Mouse (Mus musculus) right cerebral cortex, postnatal 10 days (tissue): ENCODE results near the gene Dusp23.

Source experiments
- DNase-seq, 2 experiments: peaks; one replicate each; pipeline ENCODE4 v3.0.0; 2021; ENCODE audit warnings: low spot score in 2 of 2

Gene Dusp23

DNA sequence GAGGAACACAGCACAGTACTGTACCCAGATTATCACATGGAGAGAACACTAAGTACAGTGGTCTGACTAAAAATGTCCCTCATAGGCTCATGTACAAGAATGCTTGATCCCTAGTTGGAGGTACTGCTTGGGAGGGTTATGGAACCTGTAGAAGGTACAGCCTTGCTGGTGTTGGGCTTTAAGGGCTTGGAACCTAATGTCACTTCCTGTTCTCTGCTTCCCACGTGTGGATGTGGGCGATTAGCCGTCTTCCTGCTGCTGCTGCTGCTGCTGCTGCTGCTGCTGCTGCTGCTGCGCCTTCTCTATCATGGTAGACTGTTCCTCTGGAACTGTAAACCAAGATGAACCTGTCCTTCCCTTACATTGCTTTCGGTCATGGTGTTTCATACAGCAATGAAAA is 9.2 kb downstream of the Dusp23 start:
- DNase-seq: no peak

- DNase-seq: peak; percentile 38 to 62
Observed at GRCm38 (mm10) chr1:172619235-172619634, 13.5 kb downstream of the Dusp23 start.

DNA sequence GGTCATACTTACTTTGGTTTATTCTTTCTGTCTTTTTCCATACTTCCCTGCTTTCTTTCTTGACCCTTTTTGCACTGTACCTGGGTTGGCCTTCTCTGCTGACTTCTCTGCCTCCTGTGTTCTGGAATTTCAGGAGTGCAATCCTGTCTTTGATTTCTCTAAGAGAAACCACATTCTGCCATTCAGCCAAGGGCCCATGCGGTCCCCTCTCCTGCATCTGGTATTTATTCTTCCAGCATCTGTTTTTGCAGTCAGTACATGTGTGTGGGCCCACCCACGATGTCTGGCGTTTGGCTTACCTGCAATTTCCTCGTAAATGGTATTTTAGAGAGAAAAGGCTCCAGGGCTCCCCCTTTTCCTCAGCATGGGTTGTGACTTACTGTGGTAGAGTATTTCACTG is 14.6 kb downstream of the Dusp23 start:
- DNase-seq: no peak

DNA sequence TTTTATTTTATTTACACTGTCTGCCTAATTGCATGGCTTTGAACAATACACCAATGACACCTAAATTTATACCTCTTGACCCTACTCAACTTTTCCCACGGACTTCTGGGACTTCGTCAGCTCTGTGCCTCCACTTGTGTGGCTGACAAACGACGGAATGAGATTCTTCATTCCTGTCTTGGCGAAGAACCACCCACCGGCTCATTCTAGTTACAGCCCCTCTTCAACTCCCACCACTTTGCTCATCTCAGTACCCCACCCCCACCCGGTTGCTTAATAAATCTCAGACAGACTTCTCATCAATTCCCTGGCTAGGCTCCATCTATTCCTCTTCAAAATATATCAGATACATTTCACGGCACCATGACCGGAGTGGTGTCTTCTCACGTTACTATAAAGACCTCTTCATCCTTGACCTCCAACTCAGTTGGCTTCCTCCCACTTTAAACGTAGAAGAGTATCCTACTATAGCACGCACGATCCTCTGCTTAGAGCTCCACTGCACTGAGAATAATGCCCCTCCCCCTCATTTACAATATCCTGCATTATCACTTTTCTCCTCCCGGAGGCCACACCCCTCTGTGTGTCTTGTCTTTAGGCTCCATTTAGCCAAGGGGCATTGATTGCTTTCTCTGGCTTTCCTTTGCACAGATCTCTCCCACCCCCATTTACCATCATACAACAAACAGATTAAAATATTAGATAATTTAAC is 15.2 kb downstream of the Dusp23 start:
- DNase-seq: no peak

DNA sequence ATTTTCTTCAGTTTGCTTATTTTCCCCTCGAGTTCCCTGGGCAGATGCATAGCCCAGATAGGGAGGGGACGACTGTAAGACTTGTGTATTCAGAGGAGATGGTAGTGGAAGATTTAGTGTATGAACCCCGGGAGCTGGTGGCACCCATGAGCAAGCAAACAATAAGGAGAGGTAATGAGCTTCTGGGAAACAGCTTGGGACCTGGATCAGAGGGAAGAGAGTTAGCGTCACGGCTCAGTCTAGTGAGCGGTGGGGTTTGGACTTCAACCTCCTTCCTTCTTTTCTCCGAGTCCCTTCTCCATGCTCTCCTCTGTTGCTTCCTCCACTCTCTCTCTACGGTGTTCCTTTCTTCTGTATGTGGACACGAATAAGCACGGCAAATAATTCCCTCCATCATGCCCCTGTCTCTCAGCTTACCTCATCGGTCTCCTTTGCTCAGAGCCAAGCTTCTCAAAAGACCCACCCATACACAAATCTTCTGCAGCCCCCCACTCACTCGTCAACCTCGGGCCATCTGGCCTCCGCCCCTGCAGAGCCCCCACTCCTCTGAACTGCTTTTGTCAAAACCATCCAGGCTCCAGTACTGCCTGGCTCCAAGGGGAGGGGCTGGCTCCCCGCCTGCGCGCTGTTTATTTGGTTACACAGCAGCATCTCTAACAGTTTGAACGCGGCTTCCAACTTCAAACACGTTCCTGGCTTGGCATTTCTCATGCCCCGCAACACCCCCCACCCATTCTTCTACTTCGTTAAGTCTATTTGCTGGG is 16.0 kb downstream of the Dusp23 start:
- DNase-seq: peak; percentile 68 to 71

DNA sequence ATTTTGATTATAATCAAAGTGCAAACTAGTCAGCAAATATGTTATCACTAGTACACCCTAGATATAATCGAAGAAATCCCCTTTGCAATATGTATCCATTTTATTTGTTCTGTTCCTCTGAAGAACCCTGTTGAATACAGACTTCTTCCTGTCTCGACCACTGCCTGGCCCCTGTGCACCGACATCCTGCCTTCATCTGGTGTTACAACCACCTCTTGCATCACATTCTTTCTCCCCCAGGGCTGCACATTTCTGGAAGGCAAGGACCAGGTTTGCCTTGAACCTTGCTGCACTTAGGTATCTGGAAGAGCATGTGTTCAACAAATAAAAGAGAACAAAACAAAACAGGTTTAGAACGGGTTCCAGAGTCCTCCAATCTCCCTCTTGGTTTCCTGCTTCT is 17.4 kb downstream of the Dusp23 start:
- DNase-seq: no peak

DNA sequence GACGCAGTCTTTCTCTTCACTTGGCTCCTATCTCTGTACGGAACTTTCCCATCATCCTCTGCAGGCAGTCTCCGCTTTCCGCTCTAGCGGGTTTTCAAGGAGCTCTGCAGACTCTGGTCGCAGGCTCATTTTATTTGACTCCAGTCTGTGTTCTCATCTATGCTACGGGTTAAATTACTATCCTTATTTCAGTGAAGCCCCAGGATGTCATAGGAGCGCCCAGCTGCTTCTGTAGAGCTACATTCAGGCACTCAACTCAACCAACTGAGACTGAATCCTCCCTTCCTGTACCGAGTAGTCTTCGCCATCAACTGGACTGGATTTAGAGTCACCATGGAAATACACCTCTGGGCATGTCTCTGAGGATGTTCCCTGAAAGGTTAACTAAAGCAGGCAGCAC is 18.1 kb downstream of the Dusp23 start:
- no peak for DNase-seq

- no peak for DNase-seq
Observed at GRCm38 (mm10) chr1:172612745-172613144, 20.0 kb downstream of the Dusp23 start.

GRCm38 (mm10) chr1:172611304-172611703 is 21.5 kb downstream of the Dusp23 start:
- DNase-seq: no peak

GRCm38 (mm10) chr1:172602326-172602725 is 30.4 kb downstream of the Dusp23 start, which contains the start of gene Fcrl6:
Fcrl6 (minus strand) TSS chr1:172602551.
- DNase-seq: no peak

- DNase-seq: peak; percentile 54 to 62
Observed at GRCm38 (mm10) chr1:172594495-172594894, 38.3 kb downstream of the Dusp23 start.

DNA sequence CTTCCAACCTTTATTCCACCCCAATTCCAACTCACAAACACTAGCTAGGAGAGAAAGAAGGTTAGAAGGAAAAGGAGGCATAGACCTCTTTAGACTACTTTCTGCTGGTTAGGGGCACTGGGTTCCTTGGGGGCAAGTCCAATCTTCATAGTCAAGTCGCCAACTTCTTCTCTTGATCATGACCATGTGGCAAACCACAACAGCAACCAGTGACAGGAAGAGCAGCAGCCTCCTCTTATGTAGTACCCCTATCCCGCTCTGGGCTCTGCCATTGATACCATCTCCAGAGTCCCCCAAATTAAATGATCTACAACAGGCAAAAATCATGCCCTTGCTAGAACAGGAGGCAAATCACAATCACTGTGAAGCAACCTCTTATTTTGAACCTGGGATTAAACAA is 38.8 kb downstream of the Dusp23 start:
- DNase-seq: no peak

GRCm38 (mm10) chr1:172593321-172593720 is 39.4 kb downstream of the Dusp23 start:
- DNase-seq: no peak

DNA sequence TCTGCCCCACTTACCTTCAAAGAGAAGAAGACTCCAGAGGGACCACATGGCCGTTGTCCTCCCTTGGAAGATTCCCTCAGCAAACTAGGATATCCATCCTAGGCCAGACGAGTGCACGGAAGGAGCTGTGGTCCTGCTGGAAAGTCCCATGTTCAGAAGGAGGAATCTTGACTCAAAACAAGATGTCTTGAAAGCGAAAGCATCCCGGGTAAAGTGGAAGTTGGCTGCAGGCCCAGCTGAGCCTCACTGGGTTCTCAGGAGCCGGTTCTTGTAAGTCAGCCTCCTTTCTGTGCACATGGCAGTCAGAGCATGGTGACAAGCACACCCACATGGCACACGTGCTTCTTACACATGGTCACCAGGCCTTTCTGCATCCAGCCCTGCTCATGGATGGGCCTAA is 42.4 kb downstream of the Dusp23 start, which contains the start of gene Slamf8:
Gene Slamf8 (minus strand): TSS at position 184 of the 400 bp plus-strand sequence.
- DNase-seq: peak; percentile 36 to 51

DNA sequence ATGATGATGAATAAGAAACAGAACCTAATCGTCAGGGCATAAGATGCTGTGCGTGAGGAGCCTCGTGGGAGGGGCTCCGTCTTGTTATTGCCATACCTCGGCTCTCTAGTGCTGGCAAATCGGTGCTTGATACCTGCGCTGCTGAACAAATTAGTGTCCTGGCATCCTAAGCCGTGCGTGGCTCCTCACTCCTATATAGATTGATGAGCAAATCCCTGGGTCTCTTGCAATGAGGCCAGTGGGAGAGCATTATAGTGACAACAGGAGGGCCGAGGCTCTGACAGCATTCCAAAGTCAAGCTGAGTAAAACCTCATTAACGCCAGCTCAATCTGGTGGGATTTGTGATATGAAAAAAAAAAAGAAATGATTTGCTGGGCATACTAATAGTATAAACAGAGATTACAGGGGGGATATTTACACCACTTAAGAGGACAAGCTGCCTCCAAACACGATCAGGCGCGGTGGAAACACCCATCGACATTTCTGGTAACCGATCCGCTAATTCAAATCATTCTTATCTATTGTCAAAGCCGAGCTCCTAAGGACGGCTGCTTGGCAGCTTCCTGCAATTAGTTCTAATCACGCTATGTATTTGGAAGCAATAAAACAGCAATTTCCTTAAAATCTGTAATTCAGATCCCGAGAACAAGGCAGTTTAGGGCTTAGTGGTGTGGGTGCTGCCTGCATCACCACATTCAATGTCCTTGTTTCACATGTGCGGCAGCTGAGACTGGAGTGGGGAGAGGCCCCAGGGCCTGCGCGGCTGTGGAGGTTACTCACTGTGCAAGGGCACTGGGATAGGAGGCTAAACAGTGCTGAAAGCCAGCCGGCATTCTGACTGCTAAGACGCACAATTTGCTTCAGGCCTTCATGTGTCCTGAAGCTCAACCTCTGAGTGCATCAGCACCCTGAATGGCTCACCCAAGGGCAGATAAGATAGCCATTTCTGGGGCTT is 46.9 kb downstream of the Dusp23 start:
- no peak for DNase-seq

DNA sequence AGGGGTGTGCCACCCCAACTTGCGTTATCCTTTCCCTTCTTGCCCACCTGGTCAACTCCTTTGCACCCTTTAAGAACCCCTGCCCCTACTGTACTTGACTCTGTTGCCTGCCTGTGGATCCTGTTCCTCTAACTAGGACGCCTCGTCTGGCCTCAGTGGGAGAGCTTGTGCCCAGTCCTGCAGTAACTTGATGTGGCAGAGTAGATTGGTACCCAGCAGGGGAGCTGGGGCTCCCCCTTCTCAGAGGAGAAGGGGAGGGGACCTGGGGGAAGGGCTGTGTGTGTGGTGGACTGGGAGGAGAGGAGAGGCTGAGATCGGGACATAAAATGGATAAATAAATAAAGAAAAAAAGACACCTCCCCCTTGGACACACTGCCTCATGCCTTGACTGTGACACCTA is 47.7 kb downstream of the Dusp23 start:
- DNase-seq: no peak

- no peak for DNase-seq
Observed at GRCm38 (mm10) chr1:172584271-172584670, 48.5 kb downstream of the Dusp23 start.

DNA sequence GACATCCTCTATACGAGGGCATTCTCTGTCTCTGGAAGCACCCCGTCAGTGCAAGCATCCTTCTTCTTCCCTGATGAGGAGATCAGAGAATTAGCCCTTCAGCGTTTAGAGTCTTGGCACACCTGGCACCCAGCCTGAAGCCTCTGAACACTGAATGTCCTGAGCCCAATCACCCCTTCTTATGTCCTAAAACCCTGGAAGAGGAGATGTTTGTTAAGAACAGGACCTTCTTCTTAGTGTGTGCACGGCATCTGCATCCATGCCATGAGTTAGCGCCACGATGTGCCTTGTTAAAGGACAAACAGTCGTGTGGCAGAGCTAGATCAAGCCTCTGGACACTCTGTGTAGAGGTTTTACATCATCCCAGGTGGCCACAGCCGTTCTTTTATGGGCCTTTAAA is 50.3 kb downstream of the Dusp23 start:
- DNase-seq: no peak
